Mouse (Mus musculus): Measurements from ENCODE around the gene Pitpnc1.

DNA sequence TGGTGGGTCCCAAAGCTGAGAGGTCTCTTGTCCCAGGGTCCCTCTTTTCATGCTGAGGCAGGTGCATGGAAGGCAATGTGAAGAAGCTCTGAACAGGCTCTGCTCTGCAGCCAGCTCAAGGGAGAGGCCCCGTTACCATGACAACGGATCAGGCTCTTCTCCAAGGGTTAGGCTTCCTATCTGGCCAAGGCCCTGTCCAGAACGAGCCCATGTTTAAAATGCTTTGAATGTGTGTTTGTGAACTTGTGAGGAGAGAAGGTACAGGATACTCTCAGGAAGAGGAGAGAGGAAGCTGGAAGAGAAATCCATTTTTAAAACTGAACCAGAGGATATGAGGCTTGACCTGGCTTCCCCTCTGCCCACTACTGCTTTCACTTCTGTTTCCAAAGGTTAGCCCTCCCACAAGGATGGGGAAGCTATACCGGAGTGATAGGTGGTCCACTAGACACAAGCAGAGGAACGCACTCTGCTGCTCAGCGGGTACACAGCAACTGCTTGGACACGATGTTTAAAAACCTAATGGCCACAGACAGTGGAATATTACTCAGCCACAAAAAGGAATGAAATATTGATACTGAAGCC, 131.2 kb downstream of the Pitpnc1 start:
- TF ChIP-seq CTCF (conservative IDR thresholded peaks at IDR 0.05; ENCODE audit: insufficient read depth, insufficient read length, low read depth, low read length) (no peak), POLR2A (IDR thresholded peaks at IDR 0.05; ENCODE audit: low read depth, low read length) (no peak)
